Mouse (Mus musculus) heart, adult 2 months (tissue): ENCODE data around the gene Anapc5. TPM values are rescaled to one million over a fixed set of nuclear protein-coding genes. Genes with fewer than 3 reads are reported as not detected.

ENCODE experiments used
- DNase-seq, 2 experiments: peaks; one replicate each; pipeline ENCODE4 v3.0.0; 2021
- H3K27ac ChIP-seq: fragments of 200-600 bp; 2 replicates; pipeline ENCODE4 v1.8.1; 2022
- H3K27me3 ChIP-seq: fragments of 200-500 bp; 2 replicates; pipeline ENCODE4 v1.6.1; 2012; ENCODE audit warnings: mild to moderate bottlenecking, low read length, inconsistent platforms, mixed read lengths; ENCODE audit not compliant: control insufficient read depth, insufficient read depth
- H3K36me3 ChIP-seq: fragments of 200-500 bp; 2 replicates; pipeline ENCODE4 v1.6.1; 2012; ENCODE audit warnings: low read length, inconsistent platforms; ENCODE audit not compliant: control insufficient read depth, insufficient read depth
- H3K4me1 ChIP-seq: fragments of 200-500 bp; 2 replicates; pipeline ENCODE4 v1.6.1; 2011; ENCODE audit warnings: low read length; ENCODE audit not compliant: control insufficient read depth, insufficient read depth
- H3K4me3 ChIP-seq: fragments of 200-600 bp; 2 replicates; pipeline ENCODE4 v1.8.1; 2022
- H3K79me2 ChIP-seq: fragments of 200-500 bp; replicated peaks from 2 replicates; pipeline ENCODE4 v1.6.1; 2012; ENCODE audit warnings: mild to moderate bottlenecking, inconsistent platforms, low read length, moderate library complexity, mixed read lengths; ENCODE audit not compliant: control insufficient read depth, insufficient read depth
- H3K9ac ChIP-seq: fragments of 200-500 bp; 2 replicates; pipeline ENCODE4 v1.6.1; 2012; ENCODE audit warnings: low read depth, mild to moderate bottlenecking, control low read depth, inconsistent platforms, low read length, mixed read lengths
- CTCF ChIP-seq: fragments of 200-600 bp; IDR thresholded peaks from 2 replicates; pipeline ENCODE4 v1.8.1; 2022; ENCODE audit warnings: antibody characterized with exemption, mild to moderate bottlenecking, moderate library complexity
- EP300 ChIP-seq: fragments of 200-500 bp; IDR thresholded peaks from 2 replicates; pipeline ENCODE4 v1.6.1; 2011; ENCODE audit warnings: low read depth, low read length, control low read depth; ENCODE audit not compliant: insufficient read depth
- POLR2A ChIP-seq: fragments of 200-500 bp; IDR thresholded peaks from 2 replicates; pipeline ENCODE4 v1.6.1; 2011; ENCODE audit warnings: mild to moderate bottlenecking, low read depth, low read length, control low read depth; ENCODE audit not compliant: insufficient read depth
- WGBS: fragments of 180-500 bp; shearing (Covaris S2); methylation state at CpG from one replicate; pipeline ENCODE4 v1.1.7; 2018; 5-methylcytosine and 5-hydroxymethylcytosine counted together
- intact Hi-C: fragments of 180-260 bp; cut with DNase I; formaldehyde crosslinking; loops from one replicate; pipeline ENCODE4 v1.15.1; 2025
- polyA plus RNA-seq: library from polyadenylated mRNA; depleted of rRNA; stranded (reverse); fragments of >200 nt; gene quantifications from 2 replicates; pipeline ENCODE4 v1.2.3, GENCODE M21; 2012
- total RNA-seq, 2 experiments: library from RNA; stranded (reverse); gene quantifications; 2 replicates each; pipeline ENCODE4 v1.2.3; 2021

Gene Anapc5
- total and polyA plus RNA-seq, 3 experiments, result 150 to 210 (median 165) TPM

DNA sequence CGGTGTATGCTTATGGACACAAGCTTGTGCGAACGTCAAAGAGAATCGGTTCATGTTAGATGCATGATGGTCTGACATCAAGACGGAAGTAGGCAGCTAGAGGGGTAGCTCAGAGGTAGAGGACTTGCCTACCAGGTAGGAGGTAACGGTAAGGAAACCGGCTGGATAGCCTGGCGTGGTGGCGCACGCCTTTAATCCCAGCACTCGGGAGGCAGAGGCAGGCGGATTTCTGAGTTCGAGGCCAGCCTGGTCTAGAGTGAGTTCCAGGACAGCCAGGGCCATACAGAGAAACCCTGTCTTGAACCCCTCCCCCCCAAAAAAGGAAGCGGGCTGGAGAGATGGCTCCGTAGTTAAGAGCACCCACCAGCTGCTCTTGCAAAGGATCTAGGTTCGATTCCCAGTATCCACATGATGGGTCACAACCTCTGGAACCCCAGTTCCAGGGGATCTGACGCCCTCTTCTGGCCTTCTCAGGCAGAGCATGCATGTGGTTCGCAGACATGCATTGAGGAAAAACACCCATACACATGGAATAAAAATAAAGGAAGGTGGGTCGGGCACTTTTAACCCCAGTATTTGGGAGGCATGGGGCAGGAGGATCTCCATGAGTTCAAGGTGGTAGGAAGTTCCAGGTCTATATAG is 40.2 kb downstream of the Anapc5 start:
- Histone ChIP-seq H3K27me3 (no peaks in the 10 kb centered on the region), H3K9ac (no peak overlapping the region), H3K36me3 (no peaks in the 10 kb centered on the region), H3K4me3 (no peak overlapping the region), H3K79me2 (no peaks in the 10 kb centered on the region), H3K4me1 (no peaks in the 10 kb centered on the region; the same call in 1 of the 2 replicates), H3K27ac (no peak overlapping the region)
- DNase-seq, result no peak
- 91% methylated on average over 19 of the region's 19 CpGs for WGBS
- intact Hi-C loops, result no loop called here
- TF ChIP-seq CTCF, result no peak
- TF ChIP-seq POLR2A, result no peak
- no peak for TF ChIP-seq EP300

- peak; percentile 88 to 92 for DNase-seq
- intact Hi-C loops, result loop anchor here (5.0 kb wide), 1 partner anchor 277 kb away; the partner anchor contains the start of gene Atp2a2
- Histone ChIP-seq H3K36me3 (no peaks in the 10 kb centered on the region), H3K4me3 (peak within 1 kb of the TSS; percentile 87), H3K27me3 (no peaks in the 10 kb centered on the region), H3K27ac (peak within 1 kb of the TSS; percentile 92), H3K79me2 (no peaks in the 10 kb centered on the region), H3K4me1 (peaks cover 2% of the 10 kb centered on the region), H3K9ac (peak within 1 kb of the TSS; percentile 94)
- TF ChIP-seq CTCF (no peak), POLR2A (peak; percentile 75), EP300 (no peak)
- 1% methylated on average over 61 of the region's 63 CpGs for WGBS
Observed at GRCm38 (mm10) chr5:122779277-122779834, 41.8 kb downstream of the Anapc5 start, which contains the start of gene Camkk2. TSS of gene Camkk2 (minus strand) at chr5:122779409.

- DNase-seq, result peak in 1 of 2 experiments; percentile 69
- TF ChIP-seq POLR2A (no peak), CTCF (no peak), EP300 (no peak)
- H3K9ac ChIP-seq, result peak overlapping the region; percentile 91
- 6% methylated on average over 44 of the region's 55 CpGs for WGBS
- H3K27ac ChIP-seq, result peak overlapping the region; percentile 92
- intact Hi-C loops, result loop anchor here (5.0 kb wide), 1 partner anchor 276 kb away; the partner anchor contains the start of gene Atp2a2
- H3K79me2 ChIP-seq, result no peaks in the 10 kb centered on the region
- H3K4me3 ChIP-seq, result peak overlapping the region; percentile 87
- peaks cover 3% of the 10 kb centered on the region for H3K4me1 ChIP-seq
- H3K36me3 ChIP-seq, result no peaks in the 10 kb centered on the region
- no peaks in the 10 kb centered on the region for H3K27me3 ChIP-seq
Observed at GRCm38 (mm10) chr5:122778231-122779226, 42.6 kb downstream of the Anapc5 start.

DNA sequence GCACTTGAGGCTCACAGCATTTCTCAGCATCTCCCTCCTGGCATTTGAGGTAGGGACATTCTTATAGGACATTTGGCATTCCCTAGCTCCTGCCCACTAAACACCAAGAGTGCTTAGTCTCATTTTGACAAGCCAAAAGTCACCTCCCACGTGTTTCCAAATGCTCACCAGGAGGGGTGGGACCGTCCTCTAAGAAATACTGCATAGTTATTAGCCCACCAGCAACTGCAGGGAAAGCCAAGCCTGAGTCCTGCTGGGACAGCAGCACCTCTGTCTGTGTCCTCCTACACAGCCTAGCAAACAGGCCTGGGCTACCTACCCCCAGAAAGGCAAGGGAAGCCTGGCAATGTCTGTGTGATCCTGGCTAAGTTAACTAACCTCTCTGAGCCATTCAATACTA is 43.8 kb downstream of the Anapc5 start:
- Histone ChIP-seq H3K9ac (no peak overlapping the region), H3K27ac (no peak overlapping the region), H3K4me3 (no peak overlapping the region), H3K4me1 (peaks cover 3% of the 10 kb centered on the region), H3K36me3 (no peaks in the 10 kb centered on the region), H3K27me3 (no peaks in the 10 kb centered on the region), H3K79me2 (no peaks in the 10 kb centered on the region)
- no peak for TF ChIP-seq POLR2A
- TF ChIP-seq EP300, result no peak
- TF ChIP-seq CTCF, result no peak
- intact Hi-C loops, result loop anchor here (5.0 kb wide), 1 partner anchor 275 kb away; the partner anchor contains the start of gene Atp2a2
- 63% methylated on average over 2 of the region's 2 CpGs for WGBS
- no peak for DNase-seq

- Histone ChIP-seq H3K27ac (no peak overlapping the region), H3K9ac (no peak overlapping the region), H3K79me2 (no peaks in the 10 kb centered on the region), H3K4me3 (no peak overlapping the region), H3K27me3 (no peaks in the 10 kb centered on the region), H3K4me1 (peaks cover 9% of the 10 kb centered on the region), H3K36me3 (no peaks in the 10 kb centered on the region)
- 52% methylated on average over 14 of the region's 14 CpGs for WGBS
- intact Hi-C loops, result loop anchor here (5.0 kb wide), 1 partner anchor 273 kb away; the partner anchor contains the start of gene Atp2a2
- TF ChIP-seq CTCF (no peak), POLR2A (no peak), EP300 (no peak)
- DNase-seq, result no peak
Observed at GRCm38 (mm10) chr5:122775646-122776286, 45.4 kb downstream of the Anapc5 start.
